Mouse (Mus musculus): ENCODE measurements at regions not wholly inside any gene's neighbourhood (a gene's known extent, or its start where the extent isn't known, plus 50 kb on each side); places are given as distances from the start of the nearest gene placed in this dataset.

- TF ChIP-seq CTCF (IDR thresholded peaks at IDR 0.05; ENCODE audit: borderline replicate concordance, insufficient read depth, low read length) (no peak), POLR2A (IDR thresholded peaks at IDR 0.05; ENCODE audit: low read depth, low read length) (no peak)
These were observed 146.8 kb upstream of the Med13l start for GRCm38 (mm10) chr5:118413428-118414282.
